Mouse (Mus musculus) ES-Bruce4 (cell line): ENCODE data around the gene Med11.

Experiments used
- CTCF ChIP-seq: IDR thresholded peaks from one replicate; pipeline ENCODE4 v1.8.1; 2011; ENCODE audit warnings: low read depth, low read length
- EP300 ChIP-seq: IDR thresholded peaks from 2 replicates; pipeline ENCODE4 v1.6.1; 2011; ENCODE audit warnings: low read depth, low read length; ENCODE audit not compliant: insufficient read depth
- POLR2A ChIP-seq: IDR thresholded peaks from one replicate; pipeline ENCODE4 v1.8.1; 2011; ENCODE audit warnings: low read length; ENCODE audit not compliant: insufficient read depth

GRCm38 (mm10) chr11:70485498-70485897, 33.8 kb downstream of the Med11 start:
- TF ChIP-seq CTCF = no peak
- no peak for TF ChIP-seq POLR2A
- TF ChIP-seq EP300 = no peak
